Mouse (Mus musculus) CH12F3 (cell line): ENCODE measurements around the gene Otud1.

Experiments
- in situ Hi-C: fragments of 300-500 bp; cut with MboI; formaldehyde crosslinking; loops from 2 replicates; pipeline ENCODE4 v1.14.3; 2020; ENCODE audit warnings: low sequenced_read_pairs

Otud1 gene

DNA sequence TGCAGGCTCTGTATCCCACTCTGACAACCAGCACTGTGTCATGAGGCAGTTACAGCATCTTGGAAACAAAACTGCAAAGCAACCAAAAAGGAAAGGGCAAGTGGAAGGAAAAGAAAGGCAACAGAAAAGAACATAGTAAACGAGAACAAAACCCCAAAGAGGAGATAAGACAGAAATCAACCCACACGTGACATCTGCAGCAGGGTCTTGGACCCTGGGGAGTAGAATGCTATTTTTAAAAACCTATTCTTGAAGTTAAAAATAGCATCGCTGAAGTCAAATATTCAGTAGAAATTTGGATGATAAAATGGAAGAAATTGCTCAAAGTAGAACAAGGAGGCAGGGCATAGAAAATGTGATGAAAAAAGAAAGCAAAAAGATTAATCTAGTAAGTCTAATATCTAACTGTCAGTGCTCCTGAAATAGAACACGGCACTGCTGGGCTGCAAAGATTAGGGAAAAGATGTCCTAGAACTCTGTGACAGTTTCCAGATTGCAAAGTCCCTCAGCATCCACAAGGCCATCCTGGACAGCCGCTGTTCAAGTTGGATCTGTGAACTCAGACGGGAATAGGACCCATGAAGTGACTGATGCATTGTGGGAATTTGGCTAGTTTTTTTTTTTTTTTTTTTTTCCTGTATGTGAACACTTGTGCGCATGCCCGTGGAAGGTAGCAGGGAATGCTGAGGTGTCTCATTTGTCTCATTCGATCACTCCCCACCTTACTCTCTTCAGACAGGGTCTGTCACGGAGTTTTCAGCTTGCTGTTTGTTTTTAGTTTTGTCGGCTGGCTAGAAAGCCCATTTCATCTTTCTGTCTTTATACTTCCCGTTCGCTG, 13.5 kb downstream of the Otud1 start:
- in situ Hi-C loops: no loop called here

GRCm38 (mm10) chr2:19682997-19683396, 25.4 kb downstream of the Otud1 start:
- in situ Hi-C loops: no loop called here

- in situ Hi-C loops: no loop called here
Observed at GRCm38 (mm10) chr2:19685489-19686147, 28.1 kb downstream of the Otud1 start.

DNA sequence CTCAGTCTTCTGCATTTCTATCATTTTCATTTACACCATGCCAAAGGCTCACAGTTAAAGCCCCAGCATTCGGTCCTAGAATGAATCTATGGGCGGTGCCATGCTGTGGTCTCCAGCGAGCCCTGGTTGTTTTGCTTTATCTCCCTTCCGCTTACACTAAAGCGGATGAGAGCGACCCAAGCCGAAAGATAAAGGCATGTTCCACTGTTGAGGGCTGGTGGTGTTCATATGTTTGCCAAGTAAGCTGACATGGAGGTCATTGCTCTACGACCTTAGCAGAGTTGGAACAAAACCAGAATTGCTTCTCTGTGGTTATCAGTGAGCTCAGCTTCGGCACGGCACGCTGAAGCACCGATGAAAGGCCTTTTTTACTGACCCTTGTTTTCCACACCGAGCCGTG, 32.5 kb downstream of the Otud1 start:
- in situ Hi-C loops: no loop called here

DNA sequence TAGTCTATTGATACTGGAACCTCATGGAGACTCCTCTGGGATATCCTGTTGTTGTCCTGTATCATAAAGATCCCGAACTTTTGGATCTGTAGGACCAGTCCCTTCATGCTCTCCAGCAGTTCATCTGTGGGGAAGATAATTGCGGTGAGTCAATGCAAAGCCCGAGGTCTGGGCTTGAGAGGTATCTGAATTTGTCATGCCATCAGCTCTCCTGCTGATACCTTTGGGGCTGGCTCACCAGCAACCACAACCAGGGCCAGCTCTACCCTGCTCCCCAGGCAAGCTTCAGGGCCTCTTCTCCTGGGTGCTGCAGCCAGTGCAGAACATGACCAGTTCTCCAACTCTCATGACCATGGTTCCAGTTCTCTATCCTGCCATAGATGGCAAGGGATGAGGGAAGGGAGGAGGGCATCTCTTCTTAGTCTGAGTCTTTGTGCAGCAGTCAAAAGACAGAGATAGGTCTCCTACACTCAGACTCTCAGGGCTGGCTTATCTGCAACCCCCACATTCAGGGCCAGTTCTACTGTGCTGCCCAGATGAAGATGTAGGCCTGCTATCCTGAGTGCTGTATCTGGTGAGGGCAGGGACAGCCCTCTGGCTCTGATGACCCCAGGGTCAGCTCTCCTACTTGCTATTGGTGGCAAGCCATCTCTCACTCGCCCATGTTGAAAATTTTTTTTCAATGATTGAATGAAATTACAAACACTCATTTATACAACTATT, 42.2 kb downstream of the Otud1 start:
- in situ Hi-C loops: no loop called here

- in situ Hi-C loops: no loop called here
Observed at GRCm38 (mm10) chr2:19701386-19701785, 43.8 kb downstream of the Otud1 start.

DNA sequence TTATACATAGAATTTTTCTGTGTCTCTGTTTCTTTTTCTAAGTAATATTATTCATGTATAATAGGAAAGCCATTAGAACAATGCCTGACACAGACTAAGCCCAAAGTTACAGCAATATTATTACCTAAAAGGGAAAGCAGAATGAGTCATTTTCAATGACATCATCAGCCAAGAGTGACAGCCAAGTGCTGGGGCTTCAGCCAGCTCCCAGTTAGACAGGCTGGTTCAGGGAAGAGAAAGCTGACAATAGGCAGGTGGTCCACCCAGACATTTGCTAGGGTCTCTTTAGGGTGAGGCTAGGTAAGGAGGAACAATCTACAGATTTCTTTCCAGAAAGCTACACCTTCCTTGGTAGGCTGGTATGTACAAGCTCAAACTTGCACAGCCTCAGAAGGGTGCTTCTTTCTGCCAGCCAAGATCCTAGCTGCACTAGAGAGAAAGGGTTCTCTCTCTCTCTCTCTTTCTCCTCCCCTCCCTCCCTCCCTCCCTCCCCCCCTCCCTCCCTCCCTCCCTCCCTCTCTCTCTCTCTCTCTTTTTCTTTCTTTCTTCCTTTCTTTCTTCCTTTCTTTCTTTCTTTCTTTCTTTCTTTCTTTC, 45.6 kb downstream of the Otud1 start:
- in situ Hi-C loops: no loop called here

DNA sequence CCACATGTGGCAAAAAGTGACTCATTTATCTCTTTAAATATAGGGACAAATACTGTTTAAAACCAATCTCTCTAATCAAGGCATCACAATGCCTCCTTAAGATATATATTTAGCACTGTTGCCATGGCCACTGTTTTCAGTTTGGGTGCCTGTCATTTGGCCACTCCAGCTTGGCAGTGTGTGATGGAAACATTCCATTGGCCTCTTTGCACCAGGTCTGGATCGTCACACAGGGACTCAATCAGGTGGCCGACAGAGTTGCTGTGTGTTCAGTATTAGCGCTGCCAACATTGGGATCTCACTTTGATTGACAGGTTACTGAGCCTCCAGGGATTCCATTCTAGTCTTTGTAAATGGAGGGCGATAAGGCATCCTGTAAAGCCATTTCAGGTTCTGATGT, 46.1 kb downstream of the Otud1 start:
- in situ Hi-C loops: no loop called here

- in situ Hi-C loops: no loop called here
Observed at GRCm38 (mm10) chr2:19704272-19704671, 46.7 kb downstream of the Otud1 start.

DNA sequence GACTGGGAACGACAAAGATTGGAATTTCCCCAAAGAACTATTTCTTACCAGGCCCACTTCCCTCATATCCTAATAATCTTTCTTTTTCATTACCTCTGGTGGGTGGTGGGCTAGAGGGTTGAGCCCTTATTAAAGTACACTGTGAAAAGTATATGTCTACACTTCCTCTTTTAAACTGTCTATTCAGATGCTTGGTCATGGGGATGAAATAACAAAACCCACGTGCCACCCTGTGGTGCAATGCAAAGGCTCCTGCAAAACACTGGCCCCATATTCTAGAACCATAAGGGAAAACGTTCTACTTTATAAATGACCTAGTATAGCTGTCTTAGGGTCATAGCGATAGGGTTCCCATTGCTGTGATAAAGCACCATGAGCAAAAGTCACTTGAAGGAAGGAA, 49.3 kb downstream of the Otud1 start:
- in situ Hi-C loops: no loop called here
